Mouse (Mus musculus) adrenal gland, postnatal 0 days (tissue): ENCODE measurements around the gene Szt2. TPM values are rescaled to one million over a fixed set of nuclear protein-coding genes. Genes with fewer than 3 reads are reported as not detected.

Experiments
- polyA plus RNA-seq: library from polyadenylated mRNA; unstranded; fragments of >200 nt; fragmentation: Nextera tagmentation; extraction: Ambion mirVana; gene quantifications from 2 replicates; pipeline ENCODE4 v1.2.1, GENCODE M21; 2015

The Szt2 gene
- 2.5 and 3.0 TPM in 2 replicates for polyA plus RNA-seq

DNA sequence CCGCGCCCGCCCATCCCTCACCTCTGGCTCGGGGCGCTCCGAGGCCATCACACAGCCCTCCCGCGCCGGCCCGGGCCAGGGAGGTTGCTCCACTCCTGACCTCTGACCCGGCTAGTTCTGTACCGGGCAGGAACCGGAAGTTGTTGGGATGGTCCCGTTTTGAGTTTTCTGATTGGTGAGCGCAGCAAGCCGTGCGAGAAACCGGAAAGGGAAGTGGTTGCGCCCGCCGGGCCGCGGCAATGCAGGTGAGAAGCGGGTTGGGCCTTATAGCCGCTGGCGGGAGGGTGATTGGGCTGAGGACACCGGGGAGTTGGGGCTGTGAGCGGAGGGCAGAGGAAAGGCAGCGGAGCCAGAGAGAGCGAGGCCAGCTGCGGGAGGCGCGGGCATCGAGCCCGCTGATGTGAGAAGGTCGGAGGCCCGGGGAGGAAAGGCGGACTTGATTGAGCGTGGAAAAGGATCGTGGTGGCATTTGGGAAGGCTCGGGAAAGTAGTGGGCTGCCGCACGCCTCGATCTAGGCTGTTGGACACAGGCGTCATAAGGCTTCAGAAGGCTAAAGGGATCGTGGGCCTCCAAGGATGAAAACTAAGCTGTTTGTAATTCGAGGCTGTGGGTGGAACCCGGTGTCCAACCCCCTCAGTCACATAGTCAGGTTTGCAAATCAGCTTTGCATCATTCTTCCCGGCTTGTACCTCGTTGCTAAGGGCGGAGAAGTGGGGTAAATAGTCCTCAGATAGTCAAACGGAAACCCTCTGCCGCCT lies at the start of gene Szt2, which contains the start of gene Med8:
TSS of gene Szt2 (minus strand) at position 132 of the 759 bp plus-strand sequence.
TSS of gene Med8 (plus strand) at position 196 of the 759 bp plus-strand sequence.

DNA sequence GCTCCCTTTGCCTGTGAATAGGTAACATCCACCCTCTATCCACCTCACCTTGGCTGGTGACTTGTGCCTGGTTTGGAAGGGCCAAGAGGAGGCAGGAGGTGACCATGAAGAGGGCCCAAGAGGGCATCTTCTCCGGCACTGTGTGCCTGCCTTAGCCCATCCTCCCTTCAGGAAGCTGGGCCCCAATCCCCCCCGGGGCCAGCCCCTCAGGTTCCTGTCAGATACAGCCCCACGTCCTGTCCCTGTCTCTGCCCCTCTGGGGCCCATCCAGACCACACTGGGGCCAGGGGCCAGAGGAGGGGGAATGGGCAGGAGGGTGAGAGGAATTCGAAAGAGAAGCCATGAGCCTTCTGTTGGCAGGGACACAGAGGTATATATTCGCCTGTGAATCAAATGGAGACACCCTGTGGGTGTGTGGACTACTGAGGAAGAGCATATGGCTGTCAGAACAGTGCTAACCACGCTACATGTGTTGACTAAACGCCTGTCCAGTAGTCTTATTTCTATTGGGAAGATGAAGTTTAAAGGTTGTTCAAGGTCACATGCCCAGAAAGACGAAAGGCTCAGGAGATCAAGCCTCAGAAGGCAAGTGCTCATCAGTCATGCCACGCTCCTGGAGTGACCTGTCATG lies 48.4 kb upstream of the Szt2 start, which contains the start of gene Mpl:
TSS of gene Mpl (minus strand) at position 169 of the 631 bp plus-strand sequence.

DNA sequence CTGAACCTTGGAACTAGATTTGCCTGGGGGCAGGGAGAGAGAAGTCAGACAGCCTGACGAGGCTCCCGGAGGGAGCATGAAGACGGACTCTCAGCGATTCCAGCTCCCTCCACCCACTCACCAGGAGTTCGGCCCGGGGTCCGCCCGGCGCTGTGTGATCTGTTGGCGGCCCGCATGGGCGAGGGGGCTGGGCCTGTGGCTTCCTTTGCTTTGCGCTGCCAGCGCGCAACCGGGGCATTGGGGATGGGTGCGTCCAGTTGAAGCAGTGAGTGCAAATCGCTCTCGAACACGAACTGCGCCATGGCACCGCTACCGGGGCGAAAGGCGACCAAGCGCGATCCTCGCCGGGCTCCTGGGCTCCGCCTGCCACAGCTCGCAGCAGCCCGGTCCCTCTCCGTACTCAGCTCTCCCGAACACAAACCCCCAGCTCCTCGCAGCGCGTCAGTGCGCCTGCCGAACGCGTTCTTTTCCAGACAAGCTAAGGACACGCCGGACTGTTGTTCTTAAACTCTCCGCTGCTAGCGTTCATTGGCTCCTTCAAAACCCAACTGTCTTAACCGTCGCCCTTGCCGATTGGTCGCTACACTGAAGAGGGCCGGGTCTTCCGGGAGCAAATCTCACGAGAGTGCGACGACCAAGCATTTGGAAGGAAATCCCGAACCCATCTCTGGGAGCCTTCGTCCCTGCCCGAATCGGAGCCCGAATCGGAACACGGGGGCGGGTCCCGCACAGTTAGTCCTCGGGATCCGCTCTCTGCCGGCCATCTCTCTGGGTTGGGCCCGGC lies 27.9 kb upstream of the Szt2 start, which contains the start of gene Cdc20:
TSS of gene Cdc20 (minus strand) at position 533 of the 784 bp plus-strand sequence.

DNA sequence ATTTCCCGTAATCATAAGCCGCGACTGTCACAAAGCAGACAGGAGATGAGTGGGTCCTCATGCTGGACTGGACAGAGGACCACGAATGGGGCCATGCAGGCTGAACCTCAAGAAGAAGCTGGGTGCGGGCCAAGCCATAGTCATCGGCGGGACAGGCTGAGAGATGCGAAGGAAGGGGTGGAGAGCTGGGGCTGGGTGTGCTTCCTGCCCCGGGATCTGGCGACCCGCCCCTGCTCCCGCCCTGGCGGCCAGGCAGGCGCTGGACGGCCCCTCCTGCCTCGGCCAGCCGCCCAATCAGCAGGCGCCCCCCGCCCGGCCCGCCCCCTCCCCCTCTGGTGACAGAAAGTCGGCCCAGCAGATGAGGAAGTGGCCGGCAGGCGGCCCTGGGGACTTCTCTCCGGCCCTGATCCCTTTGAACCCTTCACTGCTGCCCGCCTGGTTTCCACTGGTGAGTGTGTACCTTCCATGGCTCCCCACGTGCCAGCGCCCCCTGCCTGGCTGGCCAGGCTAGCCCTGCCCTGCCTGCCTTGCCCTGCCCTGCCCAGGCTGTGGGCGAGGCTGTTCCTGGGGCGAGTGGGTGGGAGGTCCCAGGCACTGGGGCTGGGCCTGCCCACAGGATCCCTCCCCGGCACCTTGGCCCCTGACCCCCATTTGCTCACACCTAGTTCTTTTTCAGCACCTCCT lies 18.8 kb upstream of the Szt2 start, which contains the start of gene Elovl1:
TSS of gene Elovl1 (plus strand) at position 326 of the 684 bp plus-strand sequence.

Other genes starting within 250 kb of the Szt2 start
- gene Kdm4a, start 229.2 kb downstream of the Szt2 start, polyA plus RNA-seq = 16.9 and 22.3 TPM in 2 replicates
- gene Ptprf, start 117.9 kb downstream of the Szt2 start, polyA plus RNA-seq = 17.8 and 20.9 TPM in 2 replicates
- gene Med8, start 64 bp upstream of the Szt2 start, polyA plus RNA-seq = 52.4 and 78.9 TPM in 2 replicates
- 62.9 and 106 TPM in 2 replicates for gene Elovl1, start 18.8 kb upstream of the Szt2 start, polyA plus RNA-seq
- gene Cdc20, start 28.1 kb upstream of the Szt2 start, polyA plus RNA-seq = 36.8 and 46.6 TPM in 2 replicates
- 0.32 and 0.62 TPM in 2 replicates for gene Mpl, start 48.2 kb upstream of the Szt2 start, polyA plus RNA-seq
- 12.7 and 25.6 TPM in 2 replicates for gene Tie1, start 80.8 kb upstream of the Szt2 start, polyA plus RNA-seq
- 0.30 and 0.80 TPM in 2 replicates for gene 2610528J11Rik, start 117.7 kb upstream of the Szt2 start, polyA plus RNA-seq
- gene Tmem125, start 134.8 kb upstream of the Szt2 start, polyA plus RNA-seq = 0.93 and 1.2 TPM in 2 replicates
- gene Cfap57, start 211.5 kb upstream of the Szt2 start, polyA plus RNA-seq = 0.12 and 0.65 TPM in 2 replicates
- gene Ebna1bp2, start 211.5 kb upstream of the Szt2 start, polyA plus RNA-seq = 116 TPM in 2 replicates
- not detected in 2 replicates for gene Olfr62, start 249.7 kb upstream of the Szt2 start, polyA plus RNA-seq